Mouse (Mus musculus) cerebellum, adult 2 months (tissue): ENCODE measurements around the gene Gng2.

Experiments used
- CTCF ChIP-seq: fragments of 200-500 bp; IDR thresholded peaks from 2 replicates; pipeline ENCODE4 v1.5.1; 2011; ENCODE audit warnings: low read depth, mild to moderate bottlenecking, control low read depth, low read length, moderate library complexity, borderline replicate concordance; ENCODE audit not compliant: insufficient read depth
- POLR2A ChIP-seq: fragments of 200-500 bp; IDR thresholded peaks from 2 replicates; pipeline ENCODE4 v1.6.1; 2011; ENCODE audit warnings: low read length, control low read depth, borderline replicate concordance; ENCODE audit not compliant: insufficient read depth

- no peak for TF ChIP-seq CTCF
- no peak for TF ChIP-seq POLR2A
These were observed at the start of gene Gng2 for GRCm38 (mm10) chr14:19977271-19978024.
